Mouse (Mus musculus) retina, postnatal 1 day (tissue): ENCODE measurements around the gene Lrrc42.

Experiments
- DNase-seq: peaks from one replicate; pipeline ENCODE4 v3.0.0-alpha.2; 2012

The Lrrc42 gene

DNA sequence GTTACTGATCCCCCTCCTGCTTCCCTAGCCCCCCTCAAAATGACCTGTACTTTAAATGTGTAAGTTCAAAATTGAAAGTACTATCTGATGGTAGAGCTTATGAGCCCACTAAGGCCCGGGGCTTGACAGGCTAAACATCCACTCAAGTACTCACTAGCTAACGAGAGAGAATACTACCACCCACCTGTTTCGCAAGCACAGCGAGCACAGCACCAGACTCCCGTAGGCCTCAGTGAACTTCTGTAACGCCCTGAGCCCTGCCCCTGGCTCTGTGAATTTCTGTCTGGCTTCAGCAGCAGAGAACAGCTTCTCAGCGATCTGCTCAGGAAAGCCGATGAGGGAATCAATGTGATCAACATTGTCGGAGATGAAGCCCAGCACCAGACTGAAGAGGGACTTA lies 6.2 kb downstream of the Lrrc42 start:
- DNase-seq: no peak

DNA sequence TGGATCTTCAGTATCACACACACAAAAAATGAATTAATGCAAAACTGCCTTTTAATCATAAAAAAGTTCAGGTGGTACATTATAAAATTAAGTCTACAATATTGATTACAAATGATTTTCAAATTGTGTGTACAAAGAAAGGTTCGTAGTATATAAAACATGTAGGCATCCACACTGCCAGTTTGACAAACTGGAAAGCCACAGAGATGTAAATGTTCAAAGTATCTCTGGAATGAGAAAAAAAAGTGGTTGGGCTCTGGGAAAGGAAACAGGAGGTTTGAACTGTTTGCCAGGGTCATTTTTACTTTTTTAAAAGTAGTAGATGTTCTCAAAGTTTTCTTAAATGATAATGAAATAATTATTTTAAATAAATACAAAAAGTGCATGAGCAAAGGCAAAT lies 7.3 kb downstream of the Lrrc42 start:
- DNase-seq: no peak

DNA sequence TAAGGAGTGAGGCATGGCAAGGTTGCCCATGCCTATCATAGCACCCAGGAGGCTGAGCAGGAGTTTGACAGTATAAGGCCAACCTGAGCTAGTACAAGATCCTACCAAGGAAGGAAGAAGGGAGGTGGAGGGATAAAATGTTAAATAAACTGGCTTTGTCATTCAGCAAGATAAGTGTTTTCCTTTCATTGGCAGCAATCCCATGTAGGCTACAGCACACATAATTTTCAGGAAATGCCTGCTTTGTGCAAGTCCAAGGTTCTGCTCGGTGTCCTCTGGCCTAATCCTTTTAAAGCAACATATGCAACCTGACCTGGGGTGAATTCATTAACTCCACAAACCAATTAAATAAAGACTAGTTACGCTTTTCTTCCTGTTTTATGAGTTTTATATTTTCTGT lies 8.0 kb downstream of the Lrrc42 start:
- no peak for DNase-seq

DNA sequence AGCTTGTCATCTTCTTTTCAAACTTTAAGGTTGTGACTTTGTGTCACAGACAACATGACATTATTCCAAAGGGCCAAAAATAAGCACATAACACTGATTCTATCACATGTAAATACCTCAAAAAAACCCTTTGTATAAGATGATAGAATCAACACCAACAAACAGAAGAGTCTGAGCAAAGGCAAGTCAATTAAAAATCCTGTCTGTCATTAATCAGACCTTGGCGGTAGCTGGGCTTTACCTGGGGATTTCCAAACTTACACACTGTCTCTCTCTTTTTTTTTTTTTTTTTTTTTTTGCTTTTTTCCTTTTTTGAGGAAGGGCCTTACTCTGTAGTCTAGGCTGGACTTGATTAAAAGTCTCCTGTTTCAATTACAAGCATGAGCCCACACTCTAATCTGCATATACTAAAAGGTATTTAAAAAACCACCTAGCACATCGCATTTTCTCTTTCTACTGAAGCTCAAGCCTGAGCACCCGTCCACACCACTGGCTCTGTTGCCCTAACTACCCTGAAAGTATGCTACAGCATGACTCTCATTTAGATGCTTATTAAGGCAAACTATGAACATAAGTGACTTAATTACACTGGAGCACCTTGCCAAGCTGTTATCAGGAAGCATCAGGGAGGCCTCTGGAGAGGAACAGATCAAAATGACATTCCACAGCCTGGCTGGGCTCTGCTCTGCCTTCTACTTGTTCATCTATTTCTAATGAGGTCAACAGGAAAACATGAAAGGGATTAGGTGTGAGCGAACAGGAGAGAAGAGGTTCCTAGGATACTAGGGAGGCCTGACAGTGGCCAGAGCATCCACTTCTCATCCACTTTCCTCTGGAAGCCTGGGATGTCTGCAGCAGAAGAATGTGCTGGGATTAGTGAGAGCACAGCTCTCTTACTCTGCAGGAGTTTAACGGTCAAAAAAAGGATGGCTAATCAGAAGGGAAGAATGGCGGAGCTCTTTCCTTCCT lies 9.7 kb downstream of the Lrrc42 start:
- peak; percentile 30 for DNase-seq

DNA sequence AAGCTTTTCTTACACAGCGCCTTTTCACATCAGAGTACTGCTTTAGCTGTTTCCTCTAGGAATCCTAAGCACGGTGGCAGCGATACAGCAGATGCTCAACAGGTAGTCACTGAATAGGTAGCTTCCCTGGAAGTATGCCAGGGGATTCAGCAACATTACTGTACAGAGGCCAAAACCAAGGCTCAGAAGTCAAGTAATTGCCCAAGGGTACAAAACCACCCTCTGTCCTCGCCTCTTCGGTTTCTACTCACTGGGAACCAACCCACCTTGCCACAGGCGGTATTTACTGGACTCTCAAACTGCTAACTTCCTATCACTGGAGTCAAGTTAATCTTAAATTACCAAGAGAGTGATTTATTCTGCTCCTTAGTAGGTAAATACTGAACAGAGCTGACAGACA lies 13.1 kb downstream of the Lrrc42 start:
- no peak for DNase-seq

DNA sequence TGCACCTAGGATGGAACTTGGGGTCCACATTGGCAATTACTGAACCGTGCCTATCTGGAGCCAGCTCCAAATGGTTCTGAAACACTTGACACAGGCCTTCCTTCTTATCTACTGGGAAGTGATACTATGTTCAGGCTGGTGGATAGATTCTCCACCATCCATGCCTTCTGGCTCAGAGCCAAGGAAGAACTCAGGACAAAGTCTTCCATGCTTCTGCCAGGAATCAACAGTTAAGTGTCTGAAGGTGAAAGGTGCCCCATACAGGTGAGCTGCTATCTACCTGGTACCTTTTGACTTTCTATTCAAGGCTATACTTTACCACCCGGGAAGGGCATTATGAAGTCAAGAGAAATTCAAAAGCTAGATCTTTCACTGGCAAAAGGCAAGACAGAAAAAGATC lies 15.1 kb downstream of the Lrrc42 start:
- DNase-seq: no peak

DNA sequence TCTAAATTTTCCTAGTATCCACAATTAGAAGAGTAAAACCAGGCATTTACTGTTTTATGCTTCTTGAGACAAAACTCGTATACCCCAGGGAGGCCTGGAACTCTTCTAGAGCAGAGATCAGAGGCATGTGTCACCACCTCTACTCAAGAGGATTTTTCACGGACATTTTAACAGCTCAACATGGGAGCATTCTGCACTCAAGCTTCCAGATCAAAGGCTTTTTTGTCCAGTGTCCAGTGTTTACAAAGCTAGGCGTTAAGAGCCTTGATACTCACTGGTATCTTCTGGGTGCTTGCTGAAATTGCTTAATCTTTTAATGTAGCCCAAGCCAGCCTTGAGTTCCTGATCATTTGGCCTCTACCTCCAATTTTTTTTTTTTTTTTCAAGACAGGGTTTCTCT lies 21.1 kb downstream of the Lrrc42 start:
- no peak for DNase-seq

DNA sequence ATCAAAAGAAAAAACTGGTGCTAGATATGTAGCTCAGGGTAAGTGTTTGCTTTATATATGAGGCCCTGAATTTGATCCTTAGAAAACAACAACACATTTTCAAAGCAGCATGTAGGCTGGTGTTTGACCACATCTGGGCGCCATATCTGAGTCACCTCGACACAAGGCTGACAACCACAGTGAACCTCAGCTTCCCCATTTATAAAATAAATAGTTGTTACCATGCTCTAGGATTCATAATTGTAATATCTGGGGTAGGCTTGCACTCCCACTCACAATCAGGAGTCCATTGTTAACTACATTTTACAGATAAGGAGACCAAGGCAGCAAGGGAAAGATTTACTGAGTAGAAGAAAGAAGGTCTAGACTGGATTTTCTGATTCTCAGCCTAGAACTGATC lies 27.0 kb downstream of the Lrrc42 start:
- DNase-seq: no peak

DNA sequence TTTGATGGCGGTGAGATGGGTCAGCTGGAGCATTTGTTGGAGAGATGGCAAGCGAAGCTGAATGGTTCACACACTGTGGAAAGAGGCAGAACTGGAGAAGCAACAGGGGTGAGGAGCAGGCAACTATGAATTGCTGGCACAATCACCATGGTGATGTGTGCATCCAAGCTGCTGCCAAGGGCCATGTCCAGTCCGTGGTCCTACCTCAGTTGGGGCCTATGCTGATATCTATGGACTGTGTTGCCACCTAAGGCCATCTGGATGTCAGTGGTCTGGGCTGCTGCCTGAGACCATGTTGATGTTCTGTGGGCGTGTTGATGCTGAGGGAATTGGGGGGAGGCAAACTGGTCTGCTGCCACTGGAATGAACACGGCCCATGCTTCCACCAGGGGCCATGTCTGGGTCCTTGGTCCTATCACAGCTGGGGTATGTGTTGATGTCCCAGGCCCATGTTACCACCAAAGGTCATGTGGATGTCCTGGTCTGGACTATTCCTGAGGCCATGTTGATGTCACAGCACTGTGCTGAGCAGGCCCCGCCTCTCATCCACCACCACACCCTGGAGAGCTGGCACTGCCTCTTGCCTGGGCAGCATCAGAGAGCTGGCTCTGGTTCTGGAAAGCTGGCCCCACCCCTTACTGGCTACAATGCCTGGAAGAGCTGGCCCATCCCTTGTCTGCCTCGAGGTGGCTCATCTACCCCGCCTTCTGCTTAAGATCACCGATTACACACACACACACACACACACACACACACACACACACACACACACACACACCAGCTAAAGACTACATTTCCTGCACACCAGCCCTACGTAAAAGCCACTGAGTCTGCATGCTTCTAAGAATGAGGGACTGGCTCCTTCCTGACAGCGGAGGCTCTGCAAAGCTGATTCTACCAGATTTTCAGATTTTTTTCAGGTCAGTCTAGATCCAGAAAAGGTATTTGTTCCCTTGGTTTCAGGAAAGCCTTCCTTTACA lies 29.8 kb downstream of the Lrrc42 start:
- DNase-seq: no peak

DNA sequence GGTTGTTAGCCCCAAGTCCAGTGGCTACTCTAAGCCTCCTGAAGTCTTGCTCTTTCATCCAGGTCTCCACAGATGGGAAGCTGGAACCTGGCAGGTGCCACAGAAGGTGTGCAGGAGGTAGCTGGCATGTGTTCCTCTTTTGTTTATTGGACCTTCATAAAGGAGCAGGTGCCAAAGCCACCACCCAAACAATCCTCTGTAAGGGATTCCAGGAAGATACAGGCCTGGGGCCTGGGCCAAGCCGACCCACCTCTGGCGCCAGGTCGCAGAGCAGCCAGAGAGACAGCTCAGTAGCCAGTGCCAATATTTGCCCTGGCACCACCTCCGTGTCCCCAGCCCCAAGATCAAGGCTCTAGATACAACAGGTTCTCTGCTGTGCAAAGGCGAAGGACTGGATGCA lies 31.8 kb downstream of the Lrrc42 start:
- no peak for DNase-seq

DNA sequence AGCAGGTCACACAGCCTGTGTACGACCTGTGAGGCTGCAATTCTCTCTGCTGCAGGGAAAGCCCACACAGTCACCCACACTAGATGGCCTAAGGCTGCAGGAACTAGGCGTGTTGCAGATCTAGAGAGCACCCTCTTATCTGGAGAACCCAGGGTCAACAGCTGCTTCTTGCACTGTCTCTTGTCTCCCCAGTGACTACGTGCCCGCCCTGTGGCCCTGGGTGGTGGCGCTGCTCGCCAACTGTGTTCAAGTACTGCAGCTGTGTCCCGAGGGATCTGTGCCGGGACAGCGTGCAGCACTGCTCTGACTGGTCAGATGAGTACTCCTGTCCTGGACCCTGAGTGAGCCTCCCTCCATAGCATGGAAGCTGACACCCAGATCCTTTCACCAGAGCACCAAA lies 35.8 kb downstream of the Lrrc42 start:
- no peak for DNase-seq

DNA sequence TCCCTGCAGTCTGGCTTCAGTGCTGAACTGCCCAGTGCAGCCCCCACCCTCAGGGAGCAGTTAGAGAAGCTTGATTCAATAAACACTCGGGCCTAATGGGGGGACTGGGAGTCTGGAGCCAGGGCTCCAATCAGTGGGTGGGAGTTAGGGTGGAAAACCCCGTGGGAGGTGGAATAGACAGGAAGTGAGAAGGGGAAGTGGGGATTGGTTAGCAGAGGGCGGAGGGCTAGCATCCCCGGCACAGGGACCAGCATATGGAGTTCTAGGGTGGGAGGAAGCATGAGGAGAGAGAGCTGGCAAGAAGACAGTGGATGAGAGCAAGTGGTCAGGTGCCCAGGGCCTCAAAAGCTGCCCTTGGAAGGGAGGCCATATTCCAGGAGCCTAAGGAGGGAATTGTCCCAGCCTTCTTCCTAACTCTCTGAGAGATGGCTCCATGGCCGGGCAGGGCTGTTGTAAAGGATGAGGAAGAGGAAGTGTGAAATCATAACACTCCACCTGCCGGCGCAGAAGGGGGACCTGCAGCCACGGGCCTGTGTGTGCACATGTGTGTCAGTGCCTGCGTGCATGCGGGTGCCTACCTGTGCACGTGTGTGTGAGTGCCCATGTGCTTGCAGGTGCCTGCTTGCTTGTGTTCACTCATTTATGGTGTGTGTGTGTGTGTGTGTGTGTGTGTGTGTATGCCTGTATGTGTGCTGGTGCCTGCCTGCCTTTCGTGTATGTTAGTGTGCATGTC lies 39.9 kb downstream of the Lrrc42 start:
- no peak for DNase-seq

DNA sequence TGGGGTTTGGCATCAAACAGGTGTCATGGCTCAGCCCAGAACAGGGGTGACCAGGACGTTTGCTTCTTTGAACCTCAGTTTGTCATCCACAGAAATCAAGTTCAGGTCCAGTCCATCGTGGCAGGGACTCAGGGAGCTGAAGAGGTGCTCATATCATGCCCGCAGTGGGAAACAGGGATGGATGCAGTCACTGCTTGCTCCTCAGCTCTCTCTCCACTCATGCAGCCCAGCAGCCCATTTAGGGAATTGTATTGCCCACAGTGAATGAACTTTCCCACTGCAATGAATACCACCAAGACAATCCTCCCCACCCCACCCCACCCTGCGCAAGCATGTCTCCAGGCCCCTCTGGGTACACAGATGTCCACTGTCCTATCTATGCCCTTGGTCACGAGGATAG lies 41.4 kb downstream of the Lrrc42 start:
- DNase-seq: no peak

DNA sequence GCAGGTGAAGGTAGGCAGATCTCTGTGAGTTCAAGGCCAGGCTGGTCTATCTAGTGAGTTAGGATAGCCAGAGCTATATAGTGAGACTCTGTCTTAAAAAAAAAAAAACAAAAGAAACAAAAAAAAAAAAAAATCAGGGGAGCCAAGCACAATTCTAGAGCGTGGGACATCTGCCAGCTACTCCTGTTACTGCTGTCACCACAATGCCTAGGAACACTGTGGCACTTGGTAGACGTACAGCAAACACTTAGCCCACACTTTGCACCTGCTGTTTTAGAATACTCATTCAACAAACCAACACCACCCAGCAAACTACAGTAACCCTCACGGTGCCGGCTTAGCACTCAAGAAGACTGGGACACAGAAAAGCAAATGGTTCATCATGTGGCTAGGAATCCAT lies 41.9 kb downstream of the Lrrc42 start:
- no peak for DNase-seq

DNA sequence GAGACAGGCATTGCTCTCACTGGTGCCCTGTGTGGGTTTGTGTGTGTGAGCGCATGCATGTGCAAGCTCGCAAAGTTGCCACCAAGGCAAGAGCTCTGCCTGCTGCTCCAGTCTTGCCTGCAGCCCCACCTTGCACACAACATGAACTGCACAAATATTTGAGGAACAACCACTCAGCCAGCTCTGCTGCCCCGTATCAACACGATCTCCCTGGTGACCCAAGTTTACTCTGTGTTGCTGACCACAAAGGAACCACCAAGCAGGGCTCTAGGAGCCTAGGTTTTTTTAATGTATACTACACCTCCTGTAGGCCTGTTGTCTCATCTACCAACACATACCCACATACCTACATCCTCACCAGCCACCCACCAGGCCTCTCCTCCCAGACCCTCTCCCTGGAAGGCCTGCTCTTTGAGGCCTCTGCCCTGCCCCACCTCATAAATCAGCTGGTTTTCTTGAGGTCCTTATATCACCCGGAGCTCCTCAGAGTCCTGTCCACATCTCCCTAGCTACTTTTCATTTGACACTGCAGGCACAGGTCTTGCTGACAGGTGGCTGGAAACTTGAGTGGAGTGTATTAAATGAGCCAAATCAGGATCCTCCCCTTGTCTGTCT lies 42.7 kb downstream of the Lrrc42 start:
- DNase-seq: no peak

DNA sequence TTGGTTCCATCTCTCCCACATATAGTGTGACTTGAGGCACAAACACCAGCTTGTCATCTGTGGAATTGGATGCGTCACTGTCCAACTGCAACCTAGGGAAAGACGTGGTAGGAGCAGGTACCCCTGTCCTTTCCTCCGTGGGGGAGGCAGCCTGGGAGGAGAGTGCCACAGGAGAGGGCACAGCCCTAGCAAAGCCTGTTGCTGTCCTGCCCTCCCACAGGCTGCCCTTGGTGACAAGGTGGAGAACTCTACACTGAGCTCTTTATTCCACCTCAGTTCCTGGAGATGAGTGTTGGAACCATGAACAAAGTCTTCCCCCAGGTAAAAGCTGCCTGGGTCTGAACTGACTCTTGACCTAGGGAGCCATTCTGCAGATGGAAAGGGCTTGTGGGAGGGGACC lies 44.5 kb downstream of the Lrrc42 start, which contains the start of gene Ldlrad1:
Ldlrad1 (plus strand) TSS at position 301 of the 400 bp plus-strand sequence.
- no peak for DNase-seq

DNA sequence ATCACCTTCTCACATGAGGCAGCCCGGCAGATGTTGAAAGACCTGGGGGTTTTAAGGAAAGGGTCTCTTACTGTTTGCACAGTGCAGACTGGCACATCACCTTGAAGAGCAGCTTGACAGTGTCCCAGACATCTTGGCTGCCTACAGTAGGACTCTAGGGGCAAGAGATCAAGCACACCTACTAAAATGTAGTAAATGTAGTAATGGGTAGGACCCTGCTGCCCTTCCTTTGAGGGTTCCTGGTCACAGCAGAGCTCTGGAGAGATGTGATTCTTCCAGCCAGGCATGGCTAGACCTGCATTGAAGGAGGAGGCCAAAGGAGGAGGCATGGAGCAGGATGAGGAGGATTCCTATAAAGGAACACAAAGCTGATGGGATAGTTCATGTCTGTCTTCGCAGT lies 46.3 kb downstream of the Lrrc42 start:
- no peak for DNase-seq

DNA sequence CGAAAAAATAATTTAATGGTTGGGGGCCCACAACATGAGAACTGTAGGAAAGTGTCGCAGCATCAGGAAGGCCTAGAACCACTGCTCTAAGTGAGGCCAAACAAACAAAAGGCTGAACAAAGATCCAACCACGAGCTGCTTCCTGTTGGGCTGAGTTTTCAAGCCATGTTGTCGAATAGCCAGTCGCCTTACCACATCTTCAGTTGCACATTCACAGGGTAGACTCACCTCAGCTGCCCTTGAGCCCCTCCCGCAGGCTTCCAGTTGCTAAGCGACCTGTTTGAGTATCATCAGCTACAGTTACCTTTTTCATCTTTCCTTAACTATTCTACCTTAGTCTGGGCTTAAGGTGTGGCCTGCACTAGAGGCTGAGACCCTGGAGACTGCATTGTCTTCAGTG lies 50.3 kb downstream of the Lrrc42 start:
- DNase-seq: no peak

DNA sequence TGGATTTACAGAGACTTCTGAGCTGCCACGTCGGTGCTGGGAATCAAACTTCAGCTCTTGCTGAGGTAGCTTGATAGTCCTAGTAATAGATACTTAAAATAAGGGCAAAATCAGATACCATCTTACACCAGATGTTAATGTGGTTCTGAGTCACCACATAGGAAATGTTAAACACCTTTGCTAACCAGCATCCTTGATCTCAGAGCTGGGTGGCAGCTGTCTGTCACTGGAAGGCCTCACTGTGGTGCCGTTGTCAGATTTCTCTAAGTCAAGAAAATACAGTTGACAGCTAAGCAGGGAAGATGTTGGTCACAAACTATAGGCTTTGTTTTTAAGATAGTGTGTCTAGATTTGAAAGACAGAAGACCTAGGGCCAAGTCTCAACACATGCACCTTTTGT lies 51.6 kb downstream of the Lrrc42 start:
- DNase-seq: no peak

DNA sequence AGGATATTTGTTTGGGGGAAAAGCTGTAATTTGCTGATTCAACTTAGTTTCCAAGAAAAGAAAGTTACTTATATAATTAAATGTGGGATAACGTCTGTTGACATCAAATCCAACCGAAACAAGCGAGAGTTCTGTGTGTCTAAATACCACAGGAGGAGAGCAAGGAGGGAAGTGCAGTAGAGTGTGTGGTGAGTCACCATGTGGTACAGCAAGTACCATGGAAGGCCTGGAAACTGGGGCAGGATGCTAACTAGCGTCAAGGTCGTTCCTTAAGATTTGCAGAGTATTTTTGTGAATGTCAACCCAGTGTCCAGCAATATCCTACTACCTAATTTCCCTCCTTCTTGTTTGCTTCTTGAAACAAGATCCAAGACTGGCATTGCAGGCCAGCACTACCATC lies 55.3 kb downstream of the Lrrc42 start:
- no peak for DNase-seq

DNA sequence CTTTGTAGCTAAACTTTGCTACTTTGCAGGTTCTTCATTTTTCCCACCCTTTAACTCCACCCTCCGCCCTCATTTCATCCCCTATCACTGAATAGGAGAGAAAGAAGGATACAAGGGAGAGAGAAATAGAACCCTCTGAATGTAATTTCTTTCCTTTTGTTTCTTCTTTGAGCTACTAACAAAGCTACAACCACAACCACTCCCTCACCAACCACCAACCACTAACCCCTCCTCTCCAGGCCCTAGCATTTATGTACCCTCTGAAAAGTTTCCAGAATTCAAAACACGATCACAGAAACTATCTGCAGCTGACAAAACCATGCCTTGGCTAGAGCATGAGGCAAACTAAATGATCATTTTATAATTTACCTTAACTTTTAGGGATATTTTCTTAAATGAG lies 56.9 kb downstream of the Lrrc42 start:
- DNase-seq: no peak

DNA sequence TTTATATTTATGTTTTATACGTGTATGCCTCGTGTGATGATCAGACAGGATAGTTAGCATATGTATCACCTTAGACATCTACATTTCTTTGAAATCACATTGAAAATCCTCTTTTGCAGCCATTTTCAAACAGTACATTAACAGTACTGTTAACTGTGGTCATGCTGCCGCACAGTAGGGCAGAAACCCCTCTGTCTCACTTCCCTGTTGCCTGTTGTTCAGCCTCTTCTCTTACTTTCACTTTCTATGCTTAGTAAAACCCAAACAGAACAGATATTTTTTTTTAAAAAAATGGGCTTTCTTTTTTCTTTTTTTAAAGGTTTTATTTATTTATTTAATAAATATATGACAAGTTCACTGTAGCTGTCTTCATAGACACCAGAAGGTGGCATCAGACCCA lies 59.5 kb downstream of the Lrrc42 start:
- no peak for DNase-seq

DNA sequence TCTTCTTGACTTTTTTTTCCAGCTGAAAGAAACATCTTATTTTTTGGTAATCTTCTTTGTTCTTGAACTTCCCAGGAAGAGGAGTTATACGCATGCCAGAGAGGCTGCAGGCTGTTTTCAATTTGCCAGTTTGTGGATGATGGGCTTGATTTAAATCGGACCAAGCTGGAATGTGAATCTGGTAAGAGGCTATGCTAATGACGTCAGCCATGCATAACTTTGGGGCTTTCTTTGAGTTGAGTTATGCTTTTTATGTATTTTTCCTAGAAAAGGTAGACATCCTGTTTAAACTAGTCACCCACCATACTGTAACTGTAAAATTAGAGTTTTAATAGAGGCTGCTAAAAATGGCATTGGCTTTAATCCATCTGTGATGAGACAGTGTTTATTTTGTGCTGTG lies 67.6 kb downstream of the Lrrc42 start:
- DNase-seq: no peak
